Mouse (Mus musculus): ENCODE measurements around the gene Zfp655. TPM values are rescaled to one million over a fixed set of nuclear protein-coding genes. Genes with fewer than 3 reads are reported as not detected.
"Not testable (repeated sequence)": the region's sequence is repeated elsewhere in the genome, so short reads cannot be mapped to it uniquely, and the experiment has no call there.

Gene Zfp655
- total RNA-seq, 2 experiments from 2014 or later = 30.8 to 37.4 TPM

- no peak for ATAC-seq (replicated peaks; ENCODE audit: low FRiP score, low TSS enrichment, poor library complexity, severe bottlenecking)
Measured at GRCm38 (mm10) chr5:145218671-145219070, 12.8 kb upstream of the Zfp655 start.

GRCm38 (mm10) chr5:145219981-145220380 lies 11.5 kb upstream of the Zfp655 start:
- ATAC-seq (replicated peaks; ENCODE audit: low FRiP score, low TSS enrichment, poor library complexity, severe bottlenecking) = no peak

GRCm38 (mm10) chr5:145222840-145223239 lies 8.7 kb upstream of the Zfp655 start:
- peak; percentile 22; the same call in 1 of the 2 replicates for ATAC-seq (replicated peaks; ENCODE audit: low FRiP score, low TSS enrichment, poor library complexity, severe bottlenecking)

GRCm38 (mm10) chr5:145223395-145223794 lies 8.1 kb upstream of the Zfp655 start:
- 0 out of 2 replicates have a peak, but pooled peaks have one; percentile 10 for ATAC-seq (replicated peaks; ENCODE audit: low FRiP score, low TSS enrichment, poor library complexity, severe bottlenecking)

- no peak for ATAC-seq (replicated peaks; ENCODE audit: low FRiP score, low TSS enrichment, poor library complexity, severe bottlenecking)
Measured at GRCm38 (mm10) chr5:145226453-145226852, 5.1 kb upstream of the Zfp655 start.

- not testable (repeated sequence) for ATAC-seq (replicated peaks; ENCODE audit: low FRiP score, low TSS enrichment, poor library complexity, severe bottlenecking)
Measured at GRCm38 (mm10) chr5:145229283-145229682, 2.2 kb upstream of the Zfp655 start.

- no peak for ATAC-seq (replicated peaks; ENCODE audit: low FRiP score, low TSS enrichment, poor library complexity, severe bottlenecking)
Measured at GRCm38 (mm10) chr5:145230641-145231040, 874 bp upstream of the Zfp655 start.

- ATAC-seq (replicated peaks; ENCODE audit: low FRiP score, low TSS enrichment, poor library complexity, severe bottlenecking) = peak; percentile 14; the same call in 1 of the 2 replicates
Measured at GRCm38 (mm10) chr5:145231893-145232411, 437 bp downstream of the Zfp655 start.

- peak; percentile 48 for ATAC-seq (replicated peaks; ENCODE audit: low FRiP score, low TSS enrichment, poor library complexity, severe bottlenecking)
Measured at GRCm38 (mm10) chr5:145234636-145235035, 3.1 kb downstream of the Zfp655 start.

- no peak for ATAC-seq (replicated peaks; ENCODE audit: low FRiP score, low TSS enrichment, poor library complexity, severe bottlenecking)
Measured at GRCm38 (mm10) chr5:145249520-145249919, 18.0 kb downstream of the Zfp655 start.

- ATAC-seq (replicated peaks; ENCODE audit: low FRiP score, low TSS enrichment, poor library complexity, severe bottlenecking) = not testable (repeated sequence)
Measured at GRCm38 (mm10) chr5:145273568-145273967, 42.1 kb downstream of the Zfp655 start.

- ATAC-seq (replicated peaks; ENCODE audit: low FRiP score, low TSS enrichment, poor library complexity, severe bottlenecking) = no peak
Measured at GRCm38 (mm10) chr5:145279948-145280347, 48.4 kb downstream of the Zfp655 start.

GRCm38 (mm10) chr5:145280371-145281143 lies 49.0 kb downstream of the Zfp655 start, which contains the start of gene Zscan25:
Zscan25 (plus strand) TSS chr5:145280500.
- peak; percentile 96 for ATAC-seq (replicated peaks; ENCODE audit: low FRiP score, low TSS enrichment, poor library complexity, severe bottlenecking)

GRCm38 (mm10) chr5:145288382-145288781 lies 56.9 kb downstream of the Zfp655 start:
- ATAC-seq (replicated peaks; ENCODE audit: low FRiP score, low TSS enrichment, poor library complexity, severe bottlenecking) = no peak

GRCm38 (mm10) chr5:145290697-145291096 lies 59.2 kb downstream of the Zfp655 start:
- no peak for ATAC-seq (replicated peaks; ENCODE audit: low FRiP score, low TSS enrichment, poor library complexity, severe bottlenecking)

- no peak for ATAC-seq (replicated peaks; ENCODE audit: low FRiP score, low TSS enrichment, poor library complexity, severe bottlenecking)
Measured at GRCm38 (mm10) chr5:145292398-145292797, 60.9 kb downstream of the Zfp655 start.

Other genes starting within 250 kb of the Zfp655 start
- not detected in 2 replicates for gene Gm4871, start 199.0 kb upstream of the Zfp655 start, total RNA-seq (2014; fragmentation: Nextera tagmentation)
- gene Gm4871, start 199.0 kb upstream of the Zfp655 start, total RNA-seq (2017) = not detected in 2 replicates
- not detected in 2 replicates for gene 1700018F24Rik, start 188.7 kb upstream of the Zfp655 start, total RNA-seq (2014; fragmentation: Nextera tagmentation)
- not detected in 2 replicates for gene 1700018F24Rik, start 188.7 kb upstream of the Zfp655 start, total RNA-seq (2017)
- 102 and 117 TPM in 2 replicates for gene Arpc1a, start 147.9 kb upstream of the Zfp655 start, total RNA-seq (2014; fragmentation: Nextera tagmentation)
- gene Arpc1a, start 147.9 kb upstream of the Zfp655 start, total RNA-seq (2017) = 90.0 and 94.7 TPM in 2 replicates
- not detected in 2 replicates for gene Kpna7, start 147.7 kb upstream of the Zfp655 start, total RNA-seq (2014; fragmentation: Nextera tagmentation)
- not detected in 2 replicates for gene Kpna7, start 147.7 kb upstream of the Zfp655 start, total RNA-seq (2017)
- gene Arpc1b, start 117.5 kb upstream of the Zfp655 start, total RNA-seq (2014; fragmentation: Nextera tagmentation) = 54.0 and 68.8 TPM in 2 replicates
- 23.7 and 35.9 TPM in 2 replicates for gene Arpc1b, start 117.5 kb upstream of the Zfp655 start, total RNA-seq (2017)
- 90.0 and 173 TPM in 2 replicates for gene Pdap1, start 91.5 kb upstream of the Zfp655 start, total RNA-seq (2014; fragmentation: Nextera tagmentation)
- 333 and 358 TPM in 2 replicates for gene Pdap1, start 91.5 kb upstream of the Zfp655 start, total RNA-seq (2017)
- gene Bud31, start 91.4 kb upstream of the Zfp655 start, total RNA-seq (2014; fragmentation: Nextera tagmentation) = 141 and 226 TPM in 2 replicates
- 255 and 296 TPM in 2 replicates for gene Bud31, start 91.4 kb upstream of the Zfp655 start, total RNA-seq (2017)
- gene Ptcd1, start 64.6 kb upstream of the Zfp655 start, total RNA-seq (2014; fragmentation: Nextera tagmentation) = 10.2 and 15.4 TPM in 2 replicates
- 17.9 and 18.6 TPM in 2 replicates for gene Ptcd1, start 64.6 kb upstream of the Zfp655 start, total RNA-seq (2017)
- 49.8 and 59.1 TPM in 2 replicates for gene Cpsf4, start 64.5 kb upstream of the Zfp655 start, total RNA-seq (2014; fragmentation: Nextera tagmentation)
- 42.1 and 63.4 TPM in 2 replicates for gene Cpsf4, start 64.5 kb upstream of the Zfp655 start, total RNA-seq (2017)
- 428 and 470 TPM in 2 replicates for gene Atp5j2, start 39.7 kb upstream of the Zfp655 start, total RNA-seq (2014; fragmentation: Nextera tagmentation)
- 74.1 and 117 TPM in 2 replicates for gene Atp5j2, start 39.7 kb upstream of the Zfp655 start, total RNA-seq (2017)
- 5.8 and 7.8 TPM in 2 replicates for gene Zkscan14, start 29.8 kb upstream of the Zfp655 start, total RNA-seq (2014; fragmentation: Nextera tagmentation)
- 19.9 and 26.5 TPM in 2 replicates for gene Zkscan14, start 29.8 kb upstream of the Zfp655 start, total RNA-seq (2017)
- gene Zkscan5, start 27.2 kb upstream of the Zfp655 start, total RNA-seq (2014; fragmentation: Nextera tagmentation) = 5.7 and 9.5 TPM in 2 replicates
- gene Zkscan5, start 27.2 kb upstream of the Zfp655 start, total RNA-seq (2017) = 8.6 and 12.2 TPM in 2 replicates
- 9.8 and 13.3 TPM in 2 replicates for gene Zscan25, start 48.8 kb downstream of the Zfp655 start, total RNA-seq (2014; fragmentation: Nextera tagmentation)
- gene Zscan25, start 48.8 kb downstream of the Zfp655 start, total RNA-seq (2017) = 6.6 and 14.9 TPM in 2 replicates
- gene Cyp3a57, start 113.6 kb downstream of the Zfp655 start, total RNA-seq (2014; fragmentation: Nextera tagmentation) = not detected in 2 replicates
- gene Cyp3a57, start 113.6 kb downstream of the Zfp655 start, total RNA-seq (2017) = not detected in 2 replicates
- not detected in 2 replicates for gene Cyp3a16, start 238.0 kb downstream of the Zfp655 start, total RNA-seq (2014; fragmentation: Nextera tagmentation)
- gene Cyp3a16, start 238.0 kb downstream of the Zfp655 start, total RNA-seq (2017) = not detected in 2 replicates

Measured in megakaryocyte-erythroid progenitor cell, adult 5-6 weeks (primary cell).